Mouse (Mus musculus): ENCODE measurements around the gene Gm6526.
"Not testable (repeated sequence)": the region's sequence is repeated elsewhere in the genome, so short reads cannot be mapped to it uniquely, and the experiment has no call there.

Gm6526 gene

DNA sequence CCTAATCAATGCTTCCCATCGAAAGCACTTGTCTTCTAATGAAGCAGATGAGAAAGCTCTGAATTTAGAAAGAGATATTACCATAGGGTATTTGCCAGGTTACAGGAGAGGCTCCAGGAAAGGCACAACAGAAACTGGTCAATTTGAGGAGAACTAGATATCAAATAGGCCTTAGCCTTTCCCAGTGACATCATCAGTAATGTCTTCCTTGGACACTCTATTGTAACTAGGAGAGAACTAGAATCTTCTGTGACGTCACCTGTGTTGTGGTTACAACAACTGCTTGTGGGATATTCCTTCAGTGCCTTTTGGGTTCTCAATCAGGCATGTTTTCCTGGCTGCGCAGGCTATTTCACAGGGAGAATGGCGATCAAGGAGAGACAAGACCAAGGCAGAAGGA is at the start of gene Gm6526:
Gene Gm6526, plus strand, starts transcription at position 301 of the 400 bp plus-strand sequence.
- not testable (repeated sequence) for DNase-seq (ENCODE audit: extremely low read depth, low read depth)

DNA sequence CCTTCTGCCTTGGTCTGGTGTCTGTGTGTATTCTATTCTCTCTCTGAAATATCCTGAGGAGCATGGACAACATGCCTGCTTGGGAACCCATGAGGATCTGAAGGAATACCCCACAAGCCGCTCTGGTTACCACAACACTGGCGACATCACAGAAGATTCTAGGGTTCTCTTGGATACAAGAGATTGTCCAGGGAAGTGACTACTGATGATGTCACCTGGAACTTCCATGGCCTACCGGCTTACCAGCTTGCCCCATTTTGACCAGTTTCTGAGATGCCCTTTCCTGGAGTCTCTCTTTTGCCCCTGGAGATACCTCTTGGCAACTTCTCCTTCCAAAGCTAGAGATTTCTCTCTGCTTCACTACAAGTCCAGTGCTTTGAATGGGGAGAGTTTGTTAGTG is 20.3 kb upstream of the Gm6526 start, which contains the start of gene Gm16506:
Gene Gm16506, minus strand, starts transcription at position 101 of the 400 bp plus-strand sequence.
- DNase-seq (ENCODE audit: extremely low read depth, low read depth), result not testable (repeated sequence)

DNA sequence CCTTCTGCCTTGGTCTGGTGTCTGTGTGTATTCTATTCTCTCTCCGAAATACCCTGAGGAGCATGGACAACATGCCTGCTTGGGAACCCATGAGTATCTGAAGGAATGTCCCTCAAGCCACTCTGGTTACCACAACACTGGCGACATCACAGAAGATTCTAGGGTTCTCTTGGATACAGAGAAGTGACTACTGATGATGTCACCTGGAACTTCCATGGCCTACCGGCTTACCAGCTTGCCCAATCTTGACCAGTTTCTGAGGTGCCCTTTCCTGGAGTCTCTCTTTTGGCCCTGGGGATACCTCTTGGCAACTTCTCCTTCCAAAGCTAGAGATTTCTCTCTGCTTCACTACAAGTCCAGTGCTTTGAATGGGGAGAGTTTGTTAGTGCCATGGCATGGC is 37.0 kb downstream of the Gm6526 start, which contains the start of gene Gm8180:
Gene Gm8180, minus strand, starts transcription at position 101 of the 400 bp plus-strand sequence.
- not testable (repeated sequence) for DNase-seq (ENCODE audit: extremely low read depth, low read depth)

DNA sequence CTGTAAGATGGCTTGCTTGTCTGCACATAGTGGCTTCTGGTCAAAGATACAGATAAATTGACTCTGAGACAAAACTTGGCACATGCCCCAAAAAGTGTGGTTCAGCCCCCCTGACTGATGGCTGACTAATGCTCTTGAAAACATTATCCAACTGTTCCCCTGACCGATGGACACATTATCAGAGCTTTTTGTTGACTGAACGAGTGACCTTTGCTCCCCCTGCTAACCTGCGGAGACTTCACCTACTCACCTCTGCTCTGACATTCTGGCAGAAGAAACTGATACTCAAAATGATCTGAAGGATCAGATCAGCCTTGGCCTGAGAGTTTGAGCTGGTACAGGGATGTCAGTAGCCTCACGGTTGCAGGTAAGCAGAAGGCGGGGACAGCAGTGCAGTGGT is 46.1 kb downstream of the Gm6526 start:
- not testable (repeated sequence) for DNase-seq (ENCODE audit: extremely low read depth, low read depth)

DNA sequence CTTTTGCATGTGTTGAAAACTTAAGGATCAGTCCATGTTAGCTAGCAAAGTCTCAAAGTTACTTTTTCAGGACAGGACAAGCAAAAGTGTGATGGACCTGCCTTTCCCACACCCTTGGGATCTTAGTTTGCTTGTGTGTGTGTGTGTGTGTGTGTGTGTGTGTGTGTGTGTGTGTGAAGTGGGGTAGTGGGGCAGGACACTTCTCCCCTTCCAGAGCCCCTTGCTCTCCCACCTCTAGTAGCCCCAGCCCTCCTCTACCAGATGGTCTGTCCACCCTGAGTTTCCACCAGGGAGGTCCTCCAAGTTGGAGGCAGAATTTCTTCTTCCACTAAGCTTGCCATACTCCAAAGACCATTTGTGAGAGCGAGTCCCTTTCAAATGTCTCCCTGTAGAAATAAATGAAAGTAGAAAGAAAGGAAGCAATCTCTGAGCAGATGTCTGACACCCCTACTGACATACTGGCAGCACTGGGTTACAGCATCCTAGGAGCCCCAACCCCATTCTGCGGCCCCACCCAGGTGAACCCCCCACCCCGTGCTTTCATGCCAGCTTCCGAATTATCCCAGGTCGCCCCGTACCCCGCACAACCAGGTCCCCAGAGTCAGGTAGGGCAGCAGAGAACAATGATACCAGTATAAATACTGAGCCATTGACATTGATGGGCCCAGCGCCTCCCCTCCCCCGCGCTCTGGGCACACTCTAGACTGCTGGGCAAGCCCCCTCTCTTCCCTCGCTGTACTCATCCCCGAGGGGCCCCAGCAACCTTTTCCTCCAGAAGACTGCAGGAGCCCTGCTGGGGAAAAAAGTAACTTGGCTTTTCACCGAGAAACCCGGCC is 48.6 kb downstream of the Gm6526 start:
- DNase-seq (ENCODE audit: extremely low read depth, low read depth), result no peak

DNA sequence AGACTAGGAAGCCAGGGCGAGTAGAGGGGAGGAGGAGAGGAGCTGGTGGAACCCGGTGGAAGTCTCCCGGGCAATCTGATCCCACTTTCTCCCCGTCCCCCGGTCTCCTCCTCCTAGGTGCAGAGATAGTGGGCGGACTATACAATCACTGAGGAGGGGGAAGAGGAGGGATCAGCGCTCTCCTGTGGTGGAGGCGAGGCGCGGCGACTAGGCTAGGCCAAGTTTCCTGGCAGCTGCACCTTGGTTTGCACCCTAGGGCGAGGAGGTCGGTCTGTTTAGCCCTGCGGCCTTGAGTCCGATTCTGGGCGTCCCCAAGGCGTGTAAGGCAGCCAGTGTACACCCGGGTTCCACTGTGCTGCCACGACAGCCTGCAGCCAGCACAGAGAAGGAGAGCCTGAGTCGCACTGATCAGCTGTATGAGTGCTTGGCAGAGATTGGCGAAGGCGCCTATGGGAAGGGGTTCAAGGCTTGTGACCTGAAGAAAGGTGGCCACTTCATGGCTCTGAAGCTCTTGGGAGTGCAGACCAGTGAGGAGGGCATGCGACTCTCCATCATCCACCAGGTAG is 49.3 kb downstream of the Gm6526 start:
- DNase-seq (ENCODE audit: extremely low read depth, low read depth), result not testable (repeated sequence)

DNA sequence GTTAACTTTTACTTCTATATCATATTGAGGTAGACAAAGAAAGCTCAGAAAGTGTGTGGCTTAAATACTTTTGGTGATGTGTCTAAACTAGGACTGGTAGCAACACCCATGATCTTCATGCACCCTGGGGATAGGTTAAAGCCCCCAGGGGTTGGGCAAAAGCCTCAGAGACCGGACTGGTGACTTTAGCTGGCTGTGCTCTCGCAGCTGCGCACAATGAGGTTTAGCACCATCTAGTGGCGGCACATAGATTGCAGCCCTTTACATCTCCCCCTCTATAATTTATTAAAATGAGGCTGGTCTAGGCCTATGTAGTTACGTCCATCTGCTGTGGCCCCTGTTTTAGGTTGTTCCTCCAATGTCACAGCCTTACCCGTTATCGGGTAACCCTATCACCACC is 56.8 kb downstream of the Gm6526 start:
- DNase-seq (ENCODE audit: extremely low read depth, low read depth), result not testable (repeated sequence)

Measured in MEL-GATA-1-ER (cell line).